Mouse (Mus musculus) adrenal gland, postnatal 10 days (tissue): ENCODE data around the gene Gm17455. TPM values are rescaled to one million over a fixed set of nuclear protein-coding genes. Genes with fewer than 3 reads are reported as not detected.

Experiments
- DNase-seq: peaks from one replicate; pipeline ENCODE4 v3.0.0; 2021; ENCODE audit warnings: mixed read lengths
- total RNA-seq, 2 experiments: library from RNA; stranded (reverse); gene quantifications; 2 replicates each; pipeline ENCODE4 v1.2.3; 2021

Gene Gm17455
- total RNA-seq, 2 experiments from 2014 or later = not detected

GRCm38 (mm10) chr10:60373937-60374578, 25.5 kb upstream of the Gm17455 start:
- peak; percentile 42 for DNase-seq

GRCm38 (mm10) chr10:60376704-60377103, 22.8 kb upstream of the Gm17455 start:
- DNase-seq = no peak

- DNase-seq = no peak
Observed at GRCm38 (mm10) chr10:60379419-60379957, 20.0 kb upstream of the Gm17455 start.

- no peak for DNase-seq
Observed at GRCm38 (mm10) chr10:60380229-60380628, 19.3 kb upstream of the Gm17455 start.

GRCm38 (mm10) chr10:60381142-60381925, 18.2 kb upstream of the Gm17455 start:
- no peak for DNase-seq

- no peak for DNase-seq
Observed at GRCm38 (mm10) chr10:60388332-60388731, 11.2 kb upstream of the Gm17455 start.

GRCm38 (mm10) chr10:60389447-60389865, 10.1 kb upstream of the Gm17455 start:
- no peak for DNase-seq

- DNase-seq = no peak
Observed at GRCm38 (mm10) chr10:60390177-60390903, 9.2 kb upstream of the Gm17455 start.

- DNase-seq = no peak
Observed at GRCm38 (mm10) chr10:60390904-60391420, 8.6 kb upstream of the Gm17455 start.

- DNase-seq = no peak
Observed at GRCm38 (mm10) chr10:60391661-60392060, 7.9 kb upstream of the Gm17455 start.

GRCm38 (mm10) chr10:60394936-60395335, 4.6 kb upstream of the Gm17455 start:
- DNase-seq = no peak

GRCm38 (mm10) chr10:60395605-60396004, 3.9 kb upstream of the Gm17455 start:
- DNase-seq = no peak

GRCm38 (mm10) chr10:60398051-60398814, 1.3 kb upstream of the Gm17455 start:
- DNase-seq = no peak

- no peak for DNase-seq
Observed at GRCm38 (mm10) chr10:60400507-60401295, 1.2 kb downstream of the Gm17455 start.

- peak; percentile 35 for DNase-seq
Observed at GRCm38 (mm10) chr10:60405460-60406177, 6.1 kb downstream of the Gm17455 start.

GRCm38 (mm10) chr10:60407831-60408230, 8.3 kb downstream of the Gm17455 start:
- DNase-seq = peak; percentile 80

GRCm38 (mm10) chr10:60411794-60412193, 12.3 kb downstream of the Gm17455 start:
- DNase-seq = peak; percentile 18

- DNase-seq = no peak
Observed at GRCm38 (mm10) chr10:60413756-60414155, 14.2 kb downstream of the Gm17455 start.

GRCm38 (mm10) chr10:60417041-60417440, 17.5 kb downstream of the Gm17455 start:
- no peak for DNase-seq

GRCm38 (mm10) chr10:60418137-60418536, 18.6 kb downstream of the Gm17455 start:
- peak; percentile 80 for DNase-seq
